Mouse (Mus musculus) neural tube, embryonic 14.5 days (tissue): Measurements from ENCODE around the gene Sh3bp4. TPM values are rescaled to one million over a fixed set of nuclear protein-coding genes. Genes with fewer than 3 reads are reported as not detected.

Experiments
- ATAC-seq: fragments of 200-750 bp; cut with Nextera tagmentation; 2 replicates; pipeline ENCODE4 v1.8.0; 2017; ENCODE audit warnings: low read depth, mild to moderate bottlenecking, moderate TSS enrichment, moderate library complexity
- H3K27ac ChIP-seq: fragments of 300-500 bp; sonication (generic); 2 replicates; pipeline ENCODE4 v1.5.1; 2014; ENCODE audit warnings: low read depth, mild to moderate bottlenecking, control low read depth, low read length, moderate library complexity, mixed read lengths
- H3K27me3 ChIP-seq: fragments of 300-500 bp; sonication (generic); 2 replicates; pipeline ENCODE4 v1.6.1; 2014; ENCODE audit warnings: low read length; ENCODE audit not compliant: control insufficient read depth, insufficient read depth
- H3K36me3 ChIP-seq: fragments of 300-500 bp; sonication (generic); 2 replicates; pipeline ENCODE4 v1.6.1; 2014; ENCODE audit warnings: low read length, mixed read lengths; ENCODE audit not compliant: control insufficient read depth, insufficient read depth
- H3K4me1 ChIP-seq: fragments of 300-500 bp; sonication (generic); 2 replicates; pipeline ENCODE4 v1.6.1; 2014; ENCODE audit warnings: low read length; ENCODE audit not compliant: control insufficient read depth, insufficient read depth
- H3K4me2 ChIP-seq: fragments of 300-500 bp; sonication (generic); 2 replicates; pipeline ENCODE4 v1.6.1; 2014; ENCODE audit warnings: mild to moderate bottlenecking, low read depth, low read length, control low read depth
- H3K4me3 ChIP-seq: fragments of 300-500 bp; sonication (generic); 2 replicates; pipeline ENCODE4 v1.5.1; 2014; ENCODE audit warnings: low read depth, low read length, control low read depth, mixed read lengths
- H3K9ac ChIP-seq: fragments of 300-500 bp; sonication (generic); replicated peaks from 2 replicates; pipeline ENCODE4 v1.6.1; 2014; ENCODE audit warnings: low read depth, mild to moderate bottlenecking, control low read depth, low read length, mixed read lengths
- H3K9me3 ChIP-seq: fragments of 300-500 bp; sonication (generic); 2 replicates; pipeline ENCODE4 v1.6.1; 2016; ENCODE audit warnings: low read length; ENCODE audit not compliant: control insufficient read depth
- WGBS: fragments of 180-500 bp; shearing (Covaris S2); extraction: QIAGEN DNeasy Blood & Tissue Kit; methylation state at CpG from one replicate; pipeline ENCODE4 v1.1.7; 2014; 5-methylcytosine and 5-hydroxymethylcytosine counted together
- polyA plus RNA-seq: library from polyadenylated mRNA; unstranded; fragments of >200 nt; fragmentation: Nextera tagmentation; extraction: Ambion mirVana; gene quantifications from 2 replicates; pipeline ENCODE4 v1.2.1, GENCODE M21; 2014

Gene Sh3bp4
- polyA plus RNA-seq, 1 experiment from 2014 or later, result 12.4 TPM

- Histone ChIP-seq H3K4me1 (no peaks in the 10 kb centered on the region; the same call in 1 of the 2 replicates), H3K9me3 (no peaks in the 10 kb centered on the region), H3K27ac (no peak overlapping the region), H3K27me3 (no peaks in the 10 kb centered on the region), H3K4me2 (no peak overlapping the region), H3K4me3 (no peak overlapping the region), H3K9ac (no peak overlapping the region), H3K36me3 (no peaks in the 10 kb centered on the region)
- 93% methylated on average over 3 of the region's 3 CpGs for WGBS
- no peak for ATAC-seq
Measured at GRCm38 (mm10) chr1:89063800-89064199, 6.4 kb upstream of the Sh3bp4 start.

GRCm38 (mm10) chr1:89068812-89069211, 1.4 kb upstream of the Sh3bp4 start:
- H3K4me3 ChIP-seq, result no peak overlapping the region
- no peak overlapping the region for H3K9ac ChIP-seq
- ATAC-seq, result no peak
- no peaks in the 10 kb centered on the region for H3K27me3 ChIP-seq
- no peaks in the 10 kb centered on the region for H3K36me3 ChIP-seq
- no peaks in the 10 kb centered on the region for H3K9me3 ChIP-seq
- WGBS, result 72% methylated on average over 5 of the region's 5 CpGs
- peak overlapping the region; percentile 80 for H3K4me2 ChIP-seq
- no peak overlapping the region for H3K27ac ChIP-seq
- H3K4me1 ChIP-seq, result peaks cover 24% of the 10 kb centered on the region

GRCm38 (mm10) chr1:89069479-89070102, 624 bp upstream of the Sh3bp4 start:
- Histone ChIP-seq H3K9me3 (no peaks in the 10 kb centered on the region), H3K27me3 (no peaks in the 10 kb centered on the region), H3K36me3 (no peaks in the 10 kb centered on the region), H3K4me1 (peaks cover 25% of the 10 kb centered on the region), H3K4me2 (peak overlapping the region; percentile 80), H3K27ac (peak overlapping the region; percentile 70), H3K9ac (peak overlapping the region; percentile 35; the same call in 1 of the 2 replicates), H3K4me3 (peak overlapping the region; percentile 84)
- ATAC-seq, result peak; percentile 23
- under 1% methylated on average over 25 of the region's 25 CpGs for WGBS

- Histone ChIP-seq H3K27ac (peak overlapping the region; percentile 88), H3K4me1 (peaks cover 25% of the 10 kb centered on the region), H3K4me2 (peak overlapping the region; percentile 80), H3K36me3 (no peaks in the 10 kb centered on the region), H3K4me3 (peak overlapping the region; percentile 84), H3K9me3 (no peaks in the 10 kb centered on the region), H3K9ac (peak overlapping the region; percentile 91), H3K27me3 (no peaks in the 10 kb centered on the region)
- ATAC-seq, result peak; percentile 16; the same call in 1 of the 2 replicates
- WGBS, result under 1% methylated on average over 28 of the region's 28 CpGs
Measured at GRCm38 (mm10) chr1:89070871-89071361, 701 bp downstream of the Sh3bp4 start.

- H3K36me3 ChIP-seq, result no peaks in the 10 kb centered on the region
- no peak for ATAC-seq
- peaks cover 25% of the 10 kb centered on the region for H3K4me1 ChIP-seq
- H3K27ac ChIP-seq, result peak overlapping the region; percentile 88
- H3K4me3 ChIP-seq, result peak overlapping the region; percentile 84
- peak overlapping the region; percentile 91 for H3K9ac ChIP-seq
- WGBS, result 3% methylated on average over 15 of the region's 15 CpGs
- peak overlapping the region; percentile 80 for H3K4me2 ChIP-seq
- H3K9me3 ChIP-seq, result no peaks in the 10 kb centered on the region
- H3K27me3 ChIP-seq, result no peaks in the 10 kb centered on the region
Measured at GRCm38 (mm10) chr1:89071371-89072142, 1.3 kb downstream of the Sh3bp4 start.

- no peak for ATAC-seq
- H3K4me1 ChIP-seq, result peaks cover 25% of the 10 kb centered on the region
Measured at GRCm38 (mm10) chr1:89072143-89072990, 2.2 kb downstream of the Sh3bp4 start.

GRCm38 (mm10) chr1:89073291-89073846, 3.2 kb downstream of the Sh3bp4 start:
- no peak overlapping the region for H3K27ac ChIP-seq
- H3K4me3 ChIP-seq, result no peak overlapping the region; the same call in 1 of the 2 replicates
- H3K27me3 ChIP-seq, result no peaks in the 10 kb centered on the region
- no peaks in the 10 kb centered on the region for H3K9me3 ChIP-seq
- no peaks in the 10 kb centered on the region for H3K36me3 ChIP-seq
- peak overlapping the region; percentile 80 for H3K4me2 ChIP-seq
- peaks cover 25% of the 10 kb centered on the region for H3K4me1 ChIP-seq
- WGBS, result 63% methylated on average over 5 of the region's 5 CpGs
- 0 out of 2 replicates have a peak overlapping the region, but pooled peaks have one; percentile 12 for H3K9ac ChIP-seq
- ATAC-seq, result no peak

More at GRCm38 (mm10) chr1:89072143-89072990, 2.2 kb downstream of the Sh3bp4 start:
- Histone ChIP-seq H3K36me3 (no peaks in the 10 kb centered on the region), H3K9me3 (no peaks in the 10 kb centered on the region), H3K27ac (peak overlapping the region; percentile 88), H3K4me3 (peak overlapping the region; percentile 84), H3K27me3 (no peaks in the 10 kb centered on the region), H3K4me2 (peak overlapping the region; percentile 80), H3K9ac (peak overlapping the region; percentile 91)
- WGBS, result 3% methylated on average over 14 of the region's 14 CpGs

- Histone ChIP-seq H3K4me1 (peaks cover 16% of the 10 kb centered on the region), H3K4me2 (no peak overlapping the region), H3K27ac (no peak overlapping the region), H3K36me3 (no peaks in the 10 kb centered on the region), H3K4me3 (no peak overlapping the region), H3K9ac (no peak overlapping the region), H3K9me3 (no peaks in the 10 kb centered on the region), H3K27me3 (no peaks in the 10 kb centered on the region)
- ATAC-seq, result no peak
- 78% methylated on average over 6 of the region's 6 CpGs for WGBS
Measured at GRCm38 (mm10) chr1:89074678-89075077, 4.5 kb downstream of the Sh3bp4 start.
